Mouse (Mus musculus) neural tube, embryonic 10.5 days (tissue): ENCODE results near the gene Olfr125.

Experiments used
- DNase-seq: peaks from one replicate; pipeline ENCODE4 v3.0.0-alpha.2; 2017; ENCODE audit warnings: low spot score; ENCODE audit errors: extremely low spot score

Olfr125 gene

GRCm38 (mm10) chr17:37832649-37833048, at the start of gene Olfr125:
TSS of gene Olfr125 (plus strand) at chr17:37832949.
- DNase-seq: no peak

GRCm38 (mm10) chr17:37793229-37793628, 39.5 kb upstream of the Olfr125 start, which contains the start of gene Olfr123:
TSS of gene Olfr123 (plus strand) at chr17:37793529.
- no peak for DNase-seq

GRCm38 (mm10) chr17:37799588-37799987, 33.2 kb upstream of the Olfr125 start, which contains the start of gene Olfr124:
TSS of gene Olfr124 (plus strand) at chr17:37799888.
- DNase-seq: no peak

GRCm38 (mm10) chr17:37847183-37847582, 14.4 kb downstream of the Olfr125 start, which contains the start of gene Olfr126:
TSS of gene Olfr126 (plus strand) at chr17:37847483.
- no peak for DNase-seq

- no peak for DNase-seq
These were observed 31.2 kb downstream of the Olfr125 start for GRCm38 (mm10) chr17:37863901-37864300.

- DNase-seq: no peak
These were observed 37.0 kb downstream of the Olfr125 start for GRCm38 (mm10) chr17:37869676-37870205.

GRCm38 (mm10) chr17:37873830-37874229, 41.1 kb downstream of the Olfr125 start:
- no peak for DNase-seq
